Mouse (Mus musculus) adrenal gland, adult 2 months (tissue): ENCODE measurements around the gene Fgd6. TPM values are rescaled to one million over a fixed set of nuclear protein-coding genes. Genes with fewer than 3 reads are reported as not detected.

Experiments
- DNase-seq: peaks from one replicate; pipeline ENCODE4 v3.0.0; 2021
- polyA plus RNA-seq: library from polyadenylated mRNA; depleted of rRNA; stranded (reverse); fragments of >200 nt; gene quantifications from 2 replicates; pipeline ENCODE4 v1.2.3, GENCODE M21; 2012
- total RNA-seq, 2 experiments: library from RNA; stranded (reverse); gene quantifications; 2 replicates each; pipeline ENCODE4 v1.2.3; 2021

Fgd6 gene
- total and polyA plus RNA-seq, 3 experiments: 0.80 to 5.6 (median 4.5) TPM

- no peak for DNase-seq
Observed at GRCm38 (mm10) chr10:94095743-94096465, 60.1 kb downstream of the Fgd6 start.

GRCm38 (mm10) chr10:94097081-94097845 is 61.5 kb downstream of the Fgd6 start:
- no peak for DNase-seq

GRCm38 (mm10) chr10:94098100-94098499 is 62.3 kb downstream of the Fgd6 start:
- peak; percentile 63 for DNase-seq

GRCm38 (mm10) chr10:94105498-94105897 is 69.7 kb downstream of the Fgd6 start:
- DNase-seq: no peak

GRCm38 (mm10) chr10:94107168-94107567 is 71.4 kb downstream of the Fgd6 start:
- DNase-seq: peak; percentile 26

- DNase-seq: no peak
Observed at GRCm38 (mm10) chr10:94107607-94108006, 71.8 kb downstream of the Fgd6 start.

- DNase-seq: no peak
Observed at GRCm38 (mm10) chr10:94108791-94109190, 73.0 kb downstream of the Fgd6 start.

GRCm38 (mm10) chr10:94110834-94111754 is 75.3 kb downstream of the Fgd6 start:
- DNase-seq: no peak

GRCm38 (mm10) chr10:94112207-94112606 is 76.4 kb downstream of the Fgd6 start:
- no peak for DNase-seq

- DNase-seq: peak; percentile 73
Observed at GRCm38 (mm10) chr10:94115893-94116599, 80.2 kb downstream of the Fgd6 start.

- peak; percentile 79 for DNase-seq
Observed at GRCm38 (mm10) chr10:94116781-94117340, 81.1 kb downstream of the Fgd6 start.

- DNase-seq: no peak
Observed at GRCm38 (mm10) chr10:94117916-94118315, 82.1 kb downstream of the Fgd6 start.

GRCm38 (mm10) chr10:94118993-94119392 is 83.2 kb downstream of the Fgd6 start:
- DNase-seq: no peak

- DNase-seq: peak; percentile 54
Observed at GRCm38 (mm10) chr10:94120676-94121075, 84.9 kb downstream of the Fgd6 start.

GRCm38 (mm10) chr10:94122595-94122994 is 86.8 kb downstream of the Fgd6 start:
- no peak for DNase-seq

- no peak for DNase-seq
Observed at GRCm38 (mm10) chr10:94123581-94123980, 87.8 kb downstream of the Fgd6 start.

- DNase-seq: no peak
Observed at GRCm38 (mm10) chr10:94124376-94124775, 88.6 kb downstream of the Fgd6 start.

GRCm38 (mm10) chr10:94129680-94130119 is 93.9 kb downstream of the Fgd6 start:
- no peak for DNase-seq

- no peak for DNase-seq
Observed at GRCm38 (mm10) chr10:94133081-94133480, 97.3 kb downstream of the Fgd6 start.

GRCm38 (mm10) chr10:94133674-94134073 is 97.9 kb downstream of the Fgd6 start:
- DNase-seq: no peak
